Mouse (Mus musculus) cerebral cortex, adult 2 months (tissue): ENCODE results near the gene Prdm15.

Source experiments
- WGBS: fragments of 180-500 bp; shearing (Covaris S2); methylation state at CpG from one replicate; pipeline ENCODE4 v1.1.7; 2018; 5-methylcytosine and 5-hydroxymethylcytosine counted together

The Prdm15 gene

GRCm38 (mm10) chr16:97851741-97852319 is at the start of gene Prdm15:
Gene Prdm15, minus strand, starts transcription at chr16:97851850.
- under 1% methylated on average over 31 of the region's 31 CpGs for WGBS

- 39% methylated on average over 5 of the region's 5 CpGs for whole genome bisulfite sequencing
These were observed 45.8 kb upstream of the Prdm15 start for GRCm38 (mm10) chr16:97897346-97898024.

- WGBS = 91% methylated on average over 1 of the region's 1 CpGs
These were observed 32.0 kb upstream of the Prdm15 start for GRCm38 (mm10) chr16:97883696-97884095.

- WGBS = 90% methylated on average over 1 of the region's 1 CpGs
These were observed 27.5 kb upstream of the Prdm15 start for GRCm38 (mm10) chr16:97879134-97879533.

GRCm38 (mm10) chr16:97877502-97877901 is 25.9 kb upstream of the Prdm15 start:
- 98% methylated on average over 3 of the region's 3 CpGs for WGBS

DNA sequence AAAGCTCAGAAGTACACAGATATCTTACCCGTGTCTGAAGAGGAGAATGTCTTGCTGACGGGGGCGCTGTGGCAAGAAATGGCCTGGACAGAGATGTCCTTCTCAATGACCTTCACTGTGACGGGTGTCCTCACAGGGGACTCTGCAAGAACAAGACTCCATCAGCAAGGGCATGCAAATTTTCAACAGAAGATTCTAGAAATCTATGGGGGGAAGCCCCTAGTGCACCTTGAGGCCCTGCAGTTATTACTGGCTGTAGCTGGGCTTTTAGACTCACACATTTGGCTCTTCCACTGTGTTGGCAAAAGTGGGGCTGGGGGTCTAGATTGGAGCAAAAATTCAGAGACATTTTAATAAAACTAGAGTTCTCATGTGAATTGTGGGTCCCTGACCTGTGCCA is 23.5 kb upstream of the Prdm15 start:
- WGBS = 94% methylated on average over 4 of the region's 4 CpGs

GRCm38 (mm10) chr16:97874376-97874775 is 22.7 kb upstream of the Prdm15 start:
- WGBS = 68% methylated on average over 1 of the region's 1 CpGs

GRCm38 (mm10) chr16:97872657-97873056 is 21.0 kb upstream of the Prdm15 start:
- 75% methylated on average over 5 of the region's 5 CpGs for WGBS

GRCm38 (mm10) chr16:97869193-97870102 is 17.8 kb upstream of the Prdm15 start:
- 57% methylated on average over 6 of the region's 6 CpGs for WGBS

- WGBS = 42% methylated on average over 3 of the region's 3 CpGs
These were observed 12.3 kb upstream of the Prdm15 start for GRCm38 (mm10) chr16:97863932-97864467.

DNA sequence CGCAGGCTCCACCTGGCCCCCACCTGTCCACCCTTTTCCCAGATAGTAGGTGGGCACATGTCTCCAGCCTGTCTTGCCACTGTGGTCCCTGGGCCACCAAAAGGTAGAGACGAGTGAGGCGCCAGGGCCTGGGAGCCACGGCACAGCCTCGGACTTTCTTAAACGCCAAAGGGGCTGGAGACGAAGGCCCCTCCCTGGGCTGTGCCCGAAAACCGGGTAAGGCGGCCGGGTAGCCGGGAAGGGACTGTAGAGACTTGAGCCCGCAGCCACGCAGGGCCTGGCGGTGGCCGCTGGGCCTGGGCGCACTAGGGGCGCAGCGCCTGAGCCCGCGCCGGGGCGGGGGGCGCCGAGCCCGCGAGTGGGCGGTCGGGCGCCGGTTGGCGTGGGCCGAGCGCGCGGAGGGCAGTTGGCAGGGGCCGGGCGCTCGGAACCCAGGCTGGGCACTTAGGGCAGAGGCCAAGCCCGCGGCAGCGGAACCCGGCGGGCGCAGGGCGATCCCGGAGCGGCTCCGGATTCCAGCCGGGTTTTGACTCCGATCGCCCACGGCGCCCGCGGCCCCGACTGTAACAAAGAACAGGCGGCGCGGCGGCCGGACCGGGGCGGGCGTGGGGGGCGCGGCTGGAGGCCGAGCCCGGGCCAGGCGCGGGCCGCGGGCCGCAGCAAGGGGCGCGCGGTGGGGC is 449 bp downstream of the Prdm15 start:
- under 1% methylated on average over 76 of the region's 77 CpGs for WGBS

DNA sequence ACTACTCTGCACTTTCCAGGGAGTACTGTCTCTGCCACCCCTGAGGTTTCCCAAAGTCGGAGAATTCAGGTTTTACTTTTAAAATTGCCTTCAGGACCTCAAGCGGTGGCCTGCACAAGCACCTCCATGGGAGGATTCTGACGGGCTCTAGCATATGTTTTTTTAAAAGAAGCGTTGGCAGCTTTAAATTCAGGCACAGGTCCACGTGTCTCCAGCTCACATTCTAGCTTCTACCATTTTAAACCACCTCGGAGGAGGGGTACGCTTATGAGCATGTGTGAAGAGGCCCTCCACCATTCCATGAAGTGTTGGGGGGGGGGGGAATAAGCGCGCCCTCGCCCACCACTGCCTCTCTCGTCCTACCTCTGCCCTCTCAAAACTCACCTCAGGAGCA is 986 bp downstream of the Prdm15 start:
- under 1% methylated on average over 11 of the region's 11 CpGs for WGBS

DNA sequence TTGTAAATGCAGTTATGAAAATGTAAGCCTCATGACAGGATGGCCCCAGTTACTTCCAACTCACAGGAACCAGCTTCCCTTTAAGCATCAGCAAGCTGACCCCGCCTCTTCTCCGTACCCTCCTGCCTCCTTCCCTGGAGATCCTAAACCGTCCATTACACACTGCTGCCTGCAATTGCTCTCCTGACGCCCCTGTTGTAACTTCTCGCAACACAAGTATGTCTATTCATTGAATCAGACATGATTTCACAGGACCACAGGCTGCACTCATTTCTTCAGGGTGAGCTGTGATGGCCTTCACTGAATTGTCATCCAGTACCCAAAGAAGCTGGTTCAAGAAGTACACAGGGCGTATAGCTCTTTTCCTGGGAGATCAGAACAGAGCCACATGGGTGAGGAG is 2.8 kb downstream of the Prdm15 start:
- 77% methylated on average over 6 of the region's 6 CpGs for WGBS

DNA sequence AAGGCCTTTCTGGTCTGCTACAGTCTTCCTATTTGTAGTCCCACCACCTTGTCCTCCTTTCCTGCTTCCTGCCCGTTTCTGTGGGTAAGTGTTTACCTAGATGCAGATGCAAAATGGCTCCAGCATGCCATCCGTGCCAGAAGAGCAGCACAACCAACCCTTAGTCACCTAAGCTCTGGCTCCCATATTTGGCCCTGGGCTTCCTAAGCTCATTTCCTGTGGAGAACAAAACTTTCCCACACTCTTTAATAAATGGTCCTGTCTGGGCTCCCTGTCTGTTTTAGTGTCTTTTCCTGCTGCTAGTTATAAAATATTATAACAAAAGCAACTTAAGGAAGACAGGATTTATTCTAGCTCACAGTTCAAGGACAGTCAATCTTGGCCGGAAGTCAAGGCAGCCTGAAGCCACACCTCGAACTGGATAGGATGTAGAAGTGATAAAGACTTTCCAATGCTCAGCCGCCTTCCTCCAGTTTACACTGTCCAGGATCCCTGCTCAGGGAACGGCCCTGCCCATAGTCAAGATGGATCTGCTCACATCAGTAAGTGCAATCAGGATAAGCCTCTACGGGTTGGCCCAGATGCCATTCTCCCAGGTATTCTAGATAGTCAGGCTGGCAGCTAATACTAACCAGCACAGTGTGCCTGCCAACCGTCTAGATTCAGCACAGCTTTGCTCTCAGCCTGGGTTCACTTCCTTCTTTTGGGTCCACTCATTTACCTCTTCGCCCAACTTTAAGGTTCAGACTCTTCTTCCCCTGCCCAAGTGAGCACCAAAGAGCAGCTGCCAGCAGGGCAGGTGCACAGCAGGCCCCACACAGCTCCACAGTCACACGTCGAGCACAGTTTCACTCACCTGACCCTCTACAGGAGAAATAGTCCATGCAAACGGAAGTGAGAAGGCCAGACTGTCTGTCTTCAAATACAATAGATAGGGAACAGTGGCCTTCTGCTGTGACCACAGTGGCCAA is 6.4 kb downstream of the Prdm15 start:
- WGBS = 79% methylated on average over 12 of the region's 12 CpGs

GRCm38 (mm10) chr16:97832154-97832553 is 19.5 kb downstream of the Prdm15 start:
- 95% methylated on average over 3 of the region's 3 CpGs for WGBS

DNA sequence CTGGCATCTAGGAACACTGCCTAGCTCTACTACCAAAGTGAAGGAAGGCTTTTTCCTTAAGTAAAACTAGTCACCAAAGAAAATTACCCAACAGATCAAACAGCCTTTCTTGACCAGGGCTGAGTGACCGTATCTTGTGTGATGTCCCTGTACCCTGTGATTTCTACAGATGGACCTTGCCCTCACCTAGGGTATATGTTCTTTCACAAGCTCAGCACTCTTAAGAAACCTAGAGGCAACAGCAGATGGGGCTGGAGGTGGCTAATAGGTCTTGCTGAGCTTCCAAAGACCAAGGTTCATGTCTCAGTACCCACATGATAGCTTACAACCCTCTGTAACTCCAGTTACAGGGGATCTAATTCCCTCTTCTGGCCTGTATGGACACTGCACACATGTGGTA is 23.4 kb downstream of the Prdm15 start:
- WGBS = 97% methylated on average over 1 of the region's 1 CpGs

DNA sequence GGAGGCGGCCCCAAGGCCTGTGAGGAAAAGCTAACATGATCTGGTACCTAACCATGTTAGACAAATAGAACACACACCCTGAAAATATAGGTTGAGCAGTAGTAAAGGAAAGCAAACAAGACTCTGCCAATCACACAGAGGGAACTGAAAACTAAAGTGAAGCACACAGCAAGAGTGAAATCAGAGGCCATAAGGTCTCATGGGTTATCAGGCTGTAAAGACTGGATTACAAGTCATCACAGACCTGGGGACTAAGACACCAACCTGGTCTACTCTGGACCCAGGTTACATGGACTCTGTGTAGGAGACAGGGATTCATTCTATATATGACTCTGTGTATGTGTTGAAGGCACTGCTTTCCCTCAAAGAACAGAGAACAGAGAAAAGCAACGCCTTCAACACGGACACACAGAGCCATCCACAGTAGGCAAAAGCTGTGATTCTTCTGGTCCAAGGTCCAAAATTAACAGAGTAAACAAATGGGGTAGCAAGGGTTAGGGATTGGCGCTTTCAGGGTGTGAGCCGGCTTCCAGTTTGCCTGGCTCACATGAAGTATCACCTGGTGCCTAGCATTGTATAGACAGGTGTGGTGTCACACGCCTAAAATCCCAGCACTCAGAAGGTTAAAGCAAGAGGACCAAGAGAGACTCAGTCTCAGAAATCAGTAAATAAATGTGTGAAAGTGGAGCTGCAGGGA is 28.2 kb downstream of the Prdm15 start:
- 93% methylated on average over 6 of the region's 6 CpGs for WGBS

DNA sequence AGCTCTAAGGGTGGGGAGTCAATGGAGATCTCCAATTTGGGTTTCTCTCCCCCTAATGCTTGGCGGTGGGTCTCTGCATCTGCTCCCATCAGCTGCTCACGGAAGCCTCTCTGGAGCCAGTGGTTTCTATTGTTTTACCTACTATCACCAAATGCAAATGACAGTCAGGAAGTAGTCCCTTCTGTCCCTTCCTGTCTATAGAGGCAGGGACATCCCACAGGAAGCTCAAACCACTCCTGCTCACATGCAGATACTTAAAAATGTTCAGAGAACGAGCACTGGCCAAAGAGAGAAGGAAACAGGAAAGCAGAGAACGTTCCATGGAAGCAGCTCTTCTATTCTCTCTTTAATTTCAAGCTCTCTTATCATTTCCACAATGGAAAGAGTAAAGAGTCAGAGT is 32.1 kb downstream of the Prdm15 start:
- WGBS = 74% methylated on average over 4 of the region's 4 CpGs

DNA sequence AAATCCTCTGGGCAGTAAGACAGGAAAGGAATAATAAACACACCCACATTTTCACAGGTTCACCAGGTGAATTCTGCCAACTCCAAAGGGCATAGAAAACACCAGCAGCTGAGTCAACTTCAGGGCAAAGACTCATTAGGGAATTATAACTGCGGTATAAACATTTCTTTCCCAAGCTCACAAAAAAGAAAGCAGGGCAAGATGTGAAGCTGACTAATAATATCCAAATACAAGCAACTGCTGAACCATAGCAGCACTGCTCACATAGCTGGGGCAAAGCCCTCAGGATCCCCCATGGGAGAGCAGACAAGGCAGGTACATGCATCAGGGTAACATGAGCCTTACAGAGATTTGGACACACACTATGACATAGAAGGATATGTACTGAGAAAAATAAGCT is 34.2 kb downstream of the Prdm15 start:
- WGBS = 79% methylated on average over 1 of the region's 1 CpGs

- 87% methylated on average over 5 of the region's 5 CpGs for WGBS
These were observed 36.4 kb downstream of the Prdm15 start for GRCm38 (mm10) chr16:97815269-97815668.
